Mouse (Mus musculus) layer of hippocampus, adult 9-10 months (tissue): ENCODE results near the gene Otud3.
"Not testable (repeated sequence)": the region's sequence is repeated elsewhere in the genome, so short reads cannot be mapped to it uniquely, and the experiment has no call there.

ENCODE experiments used
- DNase-seq: peaks from one replicate; pipeline ENCODE4 v3.0.0; 2022; ENCODE audit warnings: low spot score

Otud3 gene

GRCm38 (mm10) chr4:138892655-138893054 lies 21.1 kb downstream of the Otud3 start:
- DNase-seq: no peak

GRCm38 (mm10) chr4:138889635-138890034 lies 24.1 kb downstream of the Otud3 start:
- DNase-seq: no peak

DNA sequence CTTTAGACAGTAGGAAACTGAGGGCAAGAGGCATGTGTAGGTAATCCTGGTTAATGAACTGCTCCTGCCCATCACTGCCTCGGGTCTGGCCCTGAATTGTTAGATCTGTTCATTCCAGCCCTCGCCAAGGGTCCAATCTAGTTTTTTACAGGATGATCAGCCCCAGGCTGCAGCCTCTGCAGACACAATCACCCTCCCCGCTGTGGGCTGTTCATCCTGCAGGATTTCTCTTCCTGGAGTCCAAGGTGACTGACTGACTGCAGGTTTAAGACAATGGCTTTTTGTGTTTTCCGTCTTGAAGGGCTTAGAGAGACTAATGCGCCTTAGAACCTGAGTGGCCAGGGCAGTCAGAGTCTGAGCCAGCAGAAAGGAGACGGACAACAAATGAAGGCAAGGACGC lies 24.6 kb downstream of the Otud3 start:
- no peak for DNase-seq

- DNase-seq: peak; percentile 82
Observed at GRCm38 (mm10) chr4:138884261-138884660, 29.5 kb downstream of the Otud3 start.

DNA sequence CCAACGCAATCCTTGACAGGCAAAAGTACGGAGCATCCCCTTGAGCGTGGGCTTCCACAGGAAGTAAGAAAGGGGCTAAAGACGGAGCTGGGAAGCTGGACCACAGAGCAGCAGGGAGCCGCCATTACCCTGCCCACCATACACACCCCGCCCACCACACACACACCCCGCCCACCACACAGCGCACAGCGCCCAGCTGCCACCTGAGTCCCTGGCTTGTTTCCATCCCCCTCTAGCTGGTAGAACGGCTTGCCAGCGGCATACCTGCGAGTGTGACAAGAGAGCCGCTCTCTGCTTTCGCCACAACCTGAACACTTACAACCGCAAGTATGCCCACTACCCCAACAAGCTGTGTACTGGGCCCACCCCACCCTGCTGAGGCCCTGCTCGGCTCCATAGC lies 31.6 kb downstream of the Otud3 start:
- DNase-seq: no peak

- DNase-seq: no peak
Observed at GRCm38 (mm10) chr4:138880811-138881584, 32.7 kb downstream of the Otud3 start.

DNA sequence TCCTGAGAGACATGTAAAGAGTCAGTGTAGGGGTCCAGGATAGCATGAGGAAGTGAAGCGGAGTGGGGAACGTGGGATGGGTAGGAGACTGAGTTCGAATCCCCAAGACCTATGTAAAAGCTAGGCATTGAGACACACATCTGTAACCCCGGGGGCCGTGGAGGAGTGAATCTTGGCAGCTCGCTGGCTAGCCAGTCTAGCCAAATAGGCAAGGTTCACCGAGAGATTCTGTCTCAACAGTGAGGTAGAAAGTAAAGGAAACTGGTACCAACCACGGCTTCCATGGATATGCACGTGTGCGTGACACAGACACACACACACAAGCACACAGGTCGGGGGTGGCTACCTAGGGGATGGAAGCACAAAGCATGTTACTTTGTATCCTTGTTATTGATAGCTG lies 33.9 kb downstream of the Otud3 start:
- DNase-seq: no peak

GRCm38 (mm10) chr4:138878783-138879182 lies 35.0 kb downstream of the Otud3 start:
- DNase-seq: no peak

DNA sequence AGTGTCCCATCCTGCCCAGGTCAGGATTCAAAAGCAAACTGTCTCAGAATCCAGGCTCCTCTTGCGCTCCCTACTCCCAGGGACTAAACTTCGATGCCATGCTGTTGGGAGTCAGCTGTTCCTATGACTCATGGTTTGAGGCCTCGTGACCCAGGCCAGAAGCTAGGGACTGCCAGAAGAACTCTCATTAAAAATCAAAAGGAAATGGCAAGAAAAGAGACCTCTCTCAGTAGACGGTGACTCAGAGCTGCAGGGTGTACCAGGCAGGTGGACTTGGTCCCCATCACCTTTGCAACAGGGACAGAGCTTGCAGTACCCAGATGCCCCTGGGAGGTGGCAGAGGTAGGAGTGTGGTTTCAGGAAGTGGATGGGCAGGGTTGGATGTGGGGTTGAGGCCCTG lies 36.0 kb downstream of the Otud3 start, which contains the start of gene Pla2g2e:
Pla2g2e (plus strand) TSS at position 212 of the 400 bp plus-strand sequence.
- DNase-seq: no peak

DNA sequence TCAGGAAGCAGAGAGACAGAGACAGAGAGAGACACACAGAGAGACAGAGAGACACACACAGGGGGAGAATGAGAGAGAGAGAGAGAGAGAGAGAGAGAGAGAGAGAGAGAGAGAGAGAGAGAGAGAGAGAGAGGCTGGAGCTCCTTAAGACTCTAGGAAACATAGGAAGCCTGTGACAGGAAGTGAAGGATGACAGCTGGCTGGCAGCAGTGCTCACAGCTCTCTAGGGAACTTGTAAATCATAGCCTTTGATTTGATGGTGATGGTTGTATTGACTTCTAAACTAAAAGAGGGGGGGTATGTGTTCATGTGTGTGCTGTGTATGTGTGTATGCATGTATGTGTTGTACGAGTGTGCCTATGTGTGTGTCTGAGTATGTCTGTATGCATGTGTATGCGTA lies 37.8 kb downstream of the Otud3 start:
- DNase-seq: no peak

GRCm38 (mm10) chr4:138875275-138875674 lies 38.5 kb downstream of the Otud3 start:
- not testable (repeated sequence) for DNase-seq

DNA sequence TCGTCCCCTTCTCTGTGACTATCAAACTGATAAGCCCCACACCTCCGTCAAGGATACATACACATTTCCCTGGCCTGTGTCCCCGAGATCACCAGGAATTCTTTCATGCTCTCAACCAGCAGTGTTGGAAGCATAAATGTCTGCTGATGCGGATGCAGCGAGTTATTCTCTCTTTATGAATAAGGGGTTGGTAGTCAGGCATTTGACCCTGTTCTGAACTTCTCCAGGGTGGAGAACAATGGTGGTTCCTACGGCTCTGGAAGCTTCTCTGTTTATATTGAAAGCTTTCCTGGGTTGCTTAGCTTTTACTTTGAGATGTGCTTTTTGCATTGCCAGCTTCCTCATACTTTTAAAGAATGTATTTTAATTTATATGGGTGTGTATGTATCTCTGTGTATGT lies 39.9 kb downstream of the Otud3 start, which contains the start of gene Gm13030:
Gm13030 (minus strand) TSS at position 101 of the 400 bp plus-strand sequence.
- DNase-seq: no peak

DNA sequence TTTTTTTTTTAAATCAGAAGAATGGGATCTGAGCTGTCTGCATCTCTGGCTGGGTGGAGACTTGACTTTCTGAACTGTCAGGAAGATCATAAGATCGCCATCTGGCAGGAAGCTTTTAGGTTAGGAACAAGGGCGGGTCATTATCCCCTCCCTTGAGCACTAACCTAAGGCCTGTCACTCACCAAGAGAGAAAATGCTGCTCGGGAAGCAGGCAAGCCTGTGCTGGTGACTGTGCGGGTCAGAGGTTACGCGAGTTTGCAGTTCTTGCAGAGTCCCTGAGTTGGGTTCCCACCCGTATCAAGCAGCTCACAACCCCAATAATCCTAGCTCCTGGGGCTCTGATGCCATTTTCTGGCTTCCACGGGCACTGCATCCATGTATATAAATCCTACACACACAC lies 45.1 kb downstream of the Otud3 start:
- DNase-seq: no peak

DNA sequence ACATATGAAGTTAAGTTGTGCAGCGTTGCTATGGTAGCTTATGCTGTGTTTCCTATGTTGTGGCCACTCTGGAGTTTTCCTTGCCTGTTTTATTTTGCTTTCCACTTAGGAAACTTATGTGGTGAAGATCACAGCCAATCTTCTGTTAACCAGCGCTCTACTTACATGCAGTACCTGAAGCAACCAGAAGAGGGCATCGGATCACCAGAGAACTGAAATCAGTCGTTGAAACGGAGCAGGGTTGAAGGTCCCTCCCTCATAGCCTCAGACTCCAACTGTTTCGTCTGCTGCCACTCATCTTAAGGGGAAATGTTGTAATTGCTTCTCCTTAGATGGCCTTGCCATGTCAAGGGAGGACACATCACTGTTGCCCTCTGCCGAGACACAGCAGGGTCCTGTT lies 47.3 kb downstream of the Otud3 start:
- DNase-seq: peak; percentile 85

GRCm38 (mm10) chr4:138865991-138866390 lies 47.8 kb downstream of the Otud3 start:
- DNase-seq: no peak

DNA sequence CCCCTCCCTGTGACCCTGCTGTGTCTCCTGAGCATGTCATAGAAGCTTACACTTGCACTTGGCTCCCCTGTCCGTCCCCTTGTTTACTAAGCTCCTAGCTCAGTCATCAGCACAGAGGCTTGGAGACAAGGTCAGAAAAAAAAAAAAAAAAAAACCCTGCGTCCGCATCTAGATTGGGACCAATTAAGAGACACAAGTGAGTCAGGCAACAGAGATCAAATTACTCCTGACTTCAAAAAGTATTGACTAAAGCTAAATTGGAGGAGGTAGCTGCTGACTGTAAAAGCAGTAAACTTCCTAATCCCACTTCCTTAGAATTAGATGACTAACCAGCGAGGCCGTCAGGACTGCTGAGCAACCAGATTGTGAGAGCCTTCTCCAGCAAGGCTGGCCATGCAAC lies 48.7 kb downstream of the Otud3 start:
- no peak for DNase-seq

- DNase-seq: no peak
Observed at GRCm38 (mm10) chr4:138863344-138863998, 50.3 kb downstream of the Otud3 start, which contains the start of gene Pla2g5. TSS of gene Pla2g5 (minus strand) at chr4:138863482.

DNA sequence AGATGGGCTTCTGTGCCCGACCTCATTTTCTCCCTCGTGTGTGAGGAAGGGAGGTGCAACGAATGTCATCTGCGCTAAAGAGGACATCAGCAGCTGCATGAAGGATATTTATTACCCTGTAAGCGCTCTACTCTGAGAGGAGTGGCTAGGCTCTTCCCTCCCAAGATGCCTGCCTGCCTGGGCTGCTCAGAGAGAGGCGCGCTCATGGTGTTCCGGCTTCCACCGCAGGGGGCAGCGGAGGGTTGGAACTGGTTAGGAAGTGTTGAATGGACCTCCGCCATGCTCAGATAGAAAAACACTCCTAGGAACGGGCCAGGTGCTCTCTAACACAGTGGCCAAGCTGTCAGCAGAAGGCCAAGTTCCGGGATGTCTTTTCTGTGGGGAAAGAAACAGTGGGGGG lies 54.0 kb downstream of the Otud3 start:
- no peak for DNase-seq

DNA sequence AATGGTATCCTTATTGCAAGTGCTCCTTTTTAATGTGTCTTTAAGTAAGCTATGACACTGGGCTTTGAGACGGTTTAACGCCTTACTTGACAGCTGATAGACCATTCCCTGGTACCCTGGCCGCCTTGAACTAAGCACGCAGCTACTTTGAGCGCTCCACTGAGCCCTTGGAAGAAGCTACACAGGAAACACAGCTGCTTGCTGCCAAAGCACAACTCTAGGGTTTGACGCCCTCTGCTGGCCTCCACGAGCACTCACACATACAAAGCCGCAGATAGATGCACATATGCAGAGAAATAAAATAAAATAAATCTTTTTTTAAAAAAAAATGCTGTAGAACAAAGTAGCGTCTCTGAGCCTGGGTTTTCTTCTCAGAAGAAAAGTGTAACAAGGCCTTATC lies 54.5 kb downstream of the Otud3 start:
- DNase-seq: no peak

DNA sequence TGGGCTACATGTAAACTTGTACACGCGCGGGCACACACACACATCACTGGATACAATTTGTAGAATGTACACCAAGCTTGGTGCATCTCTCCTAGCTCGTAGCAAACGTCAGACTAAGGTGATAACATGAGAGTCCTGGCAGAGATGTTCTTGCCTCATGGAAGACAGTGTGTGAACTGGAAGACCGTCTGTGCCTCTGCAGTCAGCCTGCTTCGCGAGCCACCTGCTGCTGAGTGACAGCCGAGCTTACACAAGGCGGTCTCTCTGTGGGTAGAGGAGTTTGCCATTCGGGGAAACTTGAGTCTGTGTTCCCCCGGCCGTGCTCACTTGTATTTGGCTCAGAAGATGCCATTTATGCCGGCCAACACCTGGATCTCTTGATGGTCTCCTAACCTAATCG lies 55.3 kb downstream of the Otud3 start:
- DNase-seq: no peak

- DNase-seq: no peak
Observed at GRCm38 (mm10) chr4:138857576-138857975, 56.2 kb downstream of the Otud3 start.

- DNase-seq: peak; percentile 59
Observed at GRCm38 (mm10) chr4:138856491-138856890, 57.3 kb downstream of the Otud3 start.

GRCm38 (mm10) chr4:138855092-138855632 lies 58.6 kb downstream of the Otud3 start:
- no peak for DNase-seq
